Mouse (Mus musculus) stomach, embryonic 16.5 days (tissue): ENCODE results near the gene Grhl1. TPM values are rescaled to one million over a fixed set of nuclear protein-coding genes. Genes with fewer than 3 reads are reported as not detected.
"Not testable (repeated sequence)": the region's sequence is repeated elsewhere in the genome, so short reads cannot be mapped to it uniquely, and the experiment has no call there.

Experiments used
- ATAC-seq: fragments of 200-750 bp; cut with Nextera tagmentation; 2 replicates; pipeline ENCODE4 v1.8.0; 2017; ENCODE audit warnings: moderate number of reproducible peaks, moderate TSS enrichment; ENCODE audit not compliant: insufficient read depth, low FRiP score
- H3K27ac ChIP-seq: fragments of 300-500 bp; sonication (generic); 2 replicates; pipeline ENCODE4 v1.5.1; 2014; ENCODE audit warnings: low read length
- H3K27me3 ChIP-seq: fragments of 300-500 bp; sonication (generic); 2 replicates; pipeline ENCODE4 v1.6.1; 2014; ENCODE audit warnings: low read length, control low read depth, mixed read lengths; ENCODE audit not compliant: control insufficient read depth, insufficient read depth
- H3K36me3 ChIP-seq: fragments of 300-500 bp; sonication (generic); 2 replicates; pipeline ENCODE4 v1.6.1; 2014; ENCODE audit warnings: low read length; ENCODE audit not compliant: control insufficient read depth, insufficient read depth
- H3K4me1 ChIP-seq: fragments of 300-500 bp; sonication (generic); 2 replicates; pipeline ENCODE4 v1.6.1; 2014; ENCODE audit warnings: low read length, control low read depth, mixed read lengths; ENCODE audit not compliant: control insufficient read depth, insufficient read depth
- H3K4me2 ChIP-seq: fragments of 300-500 bp; sonication (generic); 2 replicates; pipeline ENCODE4 v1.6.1; 2014; ENCODE audit warnings: low read depth, low read length, mixed read lengths
- H3K4me3 ChIP-seq: fragments of 300-500 bp; sonication (generic); replicated peaks from 2 replicates; pipeline ENCODE4 v1.5.1; 2014; ENCODE audit warnings: mild to moderate bottlenecking, low read length
- H3K9ac ChIP-seq: fragments of 300-500 bp; sonication (generic); 2 replicates; pipeline ENCODE4 v1.6.1; 2014; ENCODE audit warnings: low read length
- H3K9me3 ChIP-seq: fragments of 300-500 bp; sonication (generic); replicated peaks from 2 replicates; pipeline ENCODE4 v1.6.1; 2016; ENCODE audit warnings: low read length, control low read depth; ENCODE audit not compliant: control insufficient read depth
- WGBS: fragments of 180-500 bp; shearing (Covaris S2); extraction: QIAGEN DNeasy Blood & Tissue Kit; methylation state at CpG from one replicate; pipeline ENCODE4 v1.1.7; 2014; 5-methylcytosine and 5-hydroxymethylcytosine counted together
- polyA plus RNA-seq: library from polyadenylated mRNA; unstranded; fragments of >200 nt; fragmentation: Nextera tagmentation; extraction: Ambion mirVana; gene quantifications from 2 replicates; pipeline ENCODE4 v1.2.1, GENCODE M21; 2015

Grhl1 gene
- 16.3 and 26.5 TPM in 2 replicates for polyA plus RNA-seq

DNA sequence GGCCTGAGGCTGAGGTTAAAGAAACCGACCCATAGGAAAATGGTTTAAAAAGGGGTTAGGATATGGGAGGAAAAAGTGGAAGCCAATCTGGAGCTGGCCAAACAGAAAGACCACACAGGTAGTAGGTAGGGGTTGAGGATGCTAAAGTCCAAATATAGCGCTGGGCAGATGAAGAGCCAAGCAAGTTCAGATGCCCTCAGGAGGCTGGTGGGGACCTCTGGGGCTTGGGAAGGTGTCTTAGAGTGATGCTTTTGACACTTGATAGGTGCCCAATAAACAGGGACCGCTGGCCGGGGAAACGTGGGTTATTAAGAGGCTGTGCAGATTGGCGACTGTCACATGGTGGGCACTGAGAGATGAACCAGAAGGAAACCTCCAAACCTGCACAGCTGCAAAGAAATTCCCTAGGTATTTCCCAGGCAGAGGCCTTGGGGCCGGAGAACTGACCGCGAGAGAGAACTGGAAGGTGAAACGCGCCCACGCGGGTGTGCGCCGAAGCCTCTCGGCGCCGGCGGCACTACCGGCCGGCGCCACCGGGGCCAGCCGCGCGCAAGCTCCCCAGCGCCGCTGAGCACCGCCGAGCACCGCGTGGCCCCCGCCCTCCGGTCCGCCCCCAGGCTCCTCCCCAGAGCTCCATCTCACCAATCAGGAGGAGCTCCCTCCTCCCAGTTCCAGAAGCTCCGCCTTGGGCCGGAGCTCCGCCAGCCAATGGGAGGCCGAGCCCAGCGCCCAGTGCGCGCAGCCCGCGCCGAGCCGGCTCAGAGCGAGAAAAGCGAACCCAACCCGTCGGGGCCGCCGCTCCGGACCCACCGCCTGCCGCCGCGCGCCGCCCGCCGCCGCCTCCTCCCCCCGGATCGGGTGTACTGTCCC, at the start of gene Grhl1:
TSS of gene Grhl1 (plus strand) at position 761 of the 870 bp plus-strand sequence.
- ATAC-seq: peak; percentile 100
- Histone ChIP-seq H3K27ac (peak within 1 kb of the TSS; percentile 30; the same call in 1 of the 2 replicates), H3K4me1 (peaks cover 7% of the 10 kb centered on the region), H3K9me3 (no peaks in the 10 kb centered on the region), H3K27me3 (peaks cover 7% of the 10 kb centered on the region; the same call in 1 of the 2 replicates), H3K36me3 (no peaks in the 10 kb centered on the region), H3K9ac (peak within 1 kb of the TSS; percentile 74), H3K4me3 (peak within 1 kb of the TSS; percentile 66), H3K4me2 (peak within 1 kb of the TSS; percentile 61)
- 2% methylated on average over 57 of the region's 64 CpGs for WGBS

DNA sequence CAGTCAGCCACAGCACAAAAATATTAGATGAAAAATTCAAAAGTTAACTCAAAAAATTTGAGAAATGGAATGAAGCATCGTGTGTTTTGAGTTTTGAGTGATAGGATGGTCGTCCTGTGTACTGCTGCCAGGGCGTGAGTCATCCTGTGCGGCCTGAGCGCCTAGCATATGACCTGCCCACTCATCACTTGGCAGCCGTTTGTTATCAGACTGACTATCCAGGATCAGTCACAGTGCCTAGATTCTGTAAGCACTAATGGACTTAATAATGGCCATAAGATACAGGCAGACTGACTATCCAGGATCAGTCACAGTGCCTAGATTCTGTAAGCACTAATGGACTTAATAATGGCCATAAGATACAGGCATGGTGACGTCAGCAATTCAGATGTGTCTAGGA, 47.0 kb upstream of the Grhl1 start:
- not testable (repeated sequence) for ATAC-seq, H3K4me1 ChIP-seq, H3K4me2 ChIP-seq, H3K27ac ChIP-seq, H3K9ac ChIP-seq, H3K4me3 ChIP-seq, H3K9me3 ChIP-seq, H3K36me3 ChIP-seq, H3K27me3 ChIP-seq
- WGBS: 83% methylated on average over 7 of the region's 7 CpGs

DNA sequence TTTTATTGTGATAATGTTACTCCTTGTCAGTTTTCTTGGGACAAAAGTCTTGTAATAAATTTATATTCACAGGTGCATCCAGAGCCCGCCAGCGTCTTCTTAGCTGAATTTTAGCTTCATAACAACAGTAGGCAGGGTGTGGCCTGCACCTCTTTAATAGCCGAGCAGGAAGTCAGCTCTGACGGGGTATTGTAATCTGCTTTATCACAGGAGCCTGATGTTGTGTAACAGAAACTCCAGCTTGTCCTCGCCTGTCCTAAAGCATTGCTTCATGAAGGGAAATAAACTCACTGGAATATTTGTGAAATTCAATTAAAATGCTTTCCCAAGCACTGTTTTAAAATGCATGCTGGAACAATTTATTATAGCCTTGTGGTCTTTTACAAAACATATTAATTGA, 35.7 kb upstream of the Grhl1 start:
- H3K4me1 ChIP-seq: no peaks in the 10 kb centered on the region; the same call in 1 of the 2 replicates
- no peak for ATAC-seq
- 57% methylated on average over 5 of the region's 5 CpGs for WGBS

DNA sequence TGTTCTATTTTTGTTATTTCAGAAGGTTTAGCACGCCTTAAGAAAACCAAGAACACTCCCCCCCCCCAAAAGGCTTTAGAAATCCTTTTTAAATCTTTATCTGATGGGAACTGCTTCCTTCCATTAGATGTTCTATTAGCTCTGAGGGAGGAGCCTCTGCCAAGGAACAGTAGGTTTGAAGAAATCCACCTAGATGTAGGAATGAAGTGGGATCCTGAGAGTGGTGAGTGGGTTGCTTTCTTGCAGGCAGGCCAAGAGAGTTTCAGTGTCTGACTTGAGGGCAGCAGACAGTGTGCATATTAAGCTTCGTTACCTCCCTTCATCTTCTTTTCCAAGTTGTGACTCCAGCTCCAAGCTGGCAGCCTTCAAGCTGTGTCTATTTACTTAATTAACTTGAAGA, 34.9 kb upstream of the Grhl1 start:
- Histone ChIP-seq H3K36me3 (0 out of 2 replicates have a peak, but pooled peaks cover 3% of the 10 kb centered on the region), H3K9me3 (no peaks in the 10 kb centered on the region), H3K27me3 (no peaks in the 10 kb centered on the region), H3K27ac (peak overlapping the region; percentile 62; the same call in 1 of the 2 replicates), H3K4me1 (no peaks in the 10 kb centered on the region; the same call in 1 of the 2 replicates), H3K4me3 (no peak overlapping the region), H3K9ac (no peak overlapping the region), H3K4me2 (no peak overlapping the region)
- ATAC-seq: no peak
- 60% methylated on average over 2 of the region's 2 CpGs for WGBS

More for the DNA sequence above, 35.7 kb upstream of the Grhl1 start:
- H3K27me3 ChIP-seq: no peaks in the 10 kb centered on the region
- peak overlapping the region; percentile 62; the same call in 1 of the 2 replicates for H3K27ac ChIP-seq
- H3K9me3 ChIP-seq: no peaks in the 10 kb centered on the region
- 0 out of 2 replicates have a peak, but pooled peaks cover 3% of the 10 kb centered on the region for H3K36me3 ChIP-seq
- H3K4me3 ChIP-seq: no peak overlapping the region
- H3K9ac ChIP-seq: no peak overlapping the region
- H3K4me2 ChIP-seq: no peak overlapping the region

DNA sequence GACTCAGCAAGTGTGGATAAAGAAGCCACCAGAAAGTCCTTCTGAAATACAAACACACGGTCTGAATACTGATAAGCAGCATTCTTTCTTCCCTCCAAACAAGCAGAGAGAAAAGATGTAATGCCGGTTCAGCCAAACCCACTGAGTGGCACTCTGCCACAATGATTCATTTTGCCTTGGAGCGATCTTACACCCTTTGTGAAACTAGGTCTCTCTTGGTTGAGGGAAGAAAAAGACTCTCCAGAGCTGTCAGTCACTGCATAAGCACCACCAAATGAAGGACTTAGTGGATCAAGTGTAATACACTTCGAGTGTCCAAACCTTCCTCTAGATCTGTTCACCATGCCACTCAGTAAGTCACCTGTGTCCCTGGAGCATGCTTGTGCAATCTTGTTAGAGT, 34.1 kb upstream of the Grhl1 start:
- no peak overlapping the region for H3K4me3 ChIP-seq
- H3K4me2 ChIP-seq: no peak overlapping the region
- H3K36me3 ChIP-seq: no peaks in the 10 kb centered on the region
- no peaks in the 10 kb centered on the region for H3K9me3 ChIP-seq
- no peaks in the 10 kb centered on the region; the same call in 1 of the 2 replicates for H3K4me1 ChIP-seq
- no peaks in the 10 kb centered on the region for H3K27me3 ChIP-seq
- H3K27ac ChIP-seq: peak overlapping the region; percentile 9; the same call in 1 of the 2 replicates
- no peak overlapping the region for H3K9ac ChIP-seq
- WGBS: 65% methylated on average over 4 of the region's 4 CpGs
- ATAC-seq: no peak

DNA sequence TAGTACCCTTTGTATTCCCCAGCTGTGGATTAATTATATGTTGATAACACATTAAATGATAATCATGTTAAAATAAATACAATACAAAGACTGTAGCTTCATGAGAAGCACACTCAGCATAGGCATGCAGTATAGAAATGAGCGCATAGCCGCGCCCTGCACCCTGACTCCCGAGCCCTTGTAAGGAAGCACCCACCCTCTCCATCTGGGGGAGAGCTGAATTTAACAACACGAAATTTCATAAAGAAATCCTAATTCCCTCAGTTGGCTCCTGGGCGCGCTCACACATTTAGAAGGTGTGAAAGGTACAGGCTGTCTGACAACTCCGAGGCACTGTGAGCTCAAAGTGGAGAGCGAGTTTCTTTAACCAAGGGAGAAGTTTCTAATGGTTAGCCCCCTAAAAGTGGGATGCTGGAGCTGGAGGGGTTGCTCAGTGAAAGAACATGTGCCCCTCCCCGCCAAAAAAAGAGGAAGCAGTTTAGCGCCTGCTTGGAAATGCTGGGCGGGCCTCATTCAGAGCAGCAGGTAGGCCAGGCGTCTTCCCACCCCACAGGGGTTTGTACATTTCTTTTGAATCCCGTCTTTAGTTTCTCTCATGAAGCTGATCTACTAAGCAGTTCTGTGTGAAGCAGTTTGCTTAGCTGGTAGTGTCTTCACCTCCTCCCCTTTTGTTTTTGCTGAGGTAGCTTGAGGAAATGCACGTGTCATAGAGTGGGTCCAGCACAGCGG, 30.5 kb upstream of the Grhl1 start:
- WGBS: 78% methylated on average over 16 of the region's 16 CpGs
- Histone ChIP-seq H3K9me3 (no peaks in the 10 kb centered on the region), H3K9ac (no peak overlapping the region), H3K4me1 (no peaks in the 10 kb centered on the region; the same call in 1 of the 2 replicates), H3K27me3 (no peaks in the 10 kb centered on the region), H3K36me3 (no peaks in the 10 kb centered on the region), H3K27ac (no peak overlapping the region), H3K4me3 (no peak overlapping the region), H3K4me2 (no peak overlapping the region)
- no peak for ATAC-seq

DNA sequence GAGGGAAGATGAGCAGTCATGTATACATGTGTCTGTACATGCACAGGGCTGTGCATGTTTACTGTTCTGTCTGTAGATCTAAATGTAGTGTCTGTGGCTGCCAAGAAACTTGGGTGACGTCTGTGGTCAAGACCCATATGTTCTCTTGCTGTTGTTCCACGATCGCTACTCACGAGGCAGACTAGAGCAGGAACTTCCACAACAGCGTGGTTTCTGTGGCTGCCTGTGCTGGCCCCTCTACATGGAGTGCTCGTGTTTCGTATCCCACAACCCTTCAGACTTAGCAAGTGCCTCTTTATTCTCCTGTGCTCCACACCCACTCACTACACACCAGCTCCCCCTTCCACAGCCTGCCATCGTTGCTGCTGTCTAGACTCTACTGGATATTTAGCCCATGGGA, 24.4 kb upstream of the Grhl1 start:
- 66% methylated on average over 8 of the region's 8 CpGs for WGBS
- Histone ChIP-seq H3K9me3 (no peaks in the 10 kb centered on the region), H3K4me2 (no peak overlapping the region), H3K4me1 (no peaks in the 10 kb centered on the region), H3K27ac (no peak overlapping the region), H3K36me3 (no peaks in the 10 kb centered on the region), H3K4me3 (no peak overlapping the region), H3K27me3 (no peaks in the 10 kb centered on the region), H3K9ac (no peak overlapping the region)
- ATAC-seq: no peak

DNA sequence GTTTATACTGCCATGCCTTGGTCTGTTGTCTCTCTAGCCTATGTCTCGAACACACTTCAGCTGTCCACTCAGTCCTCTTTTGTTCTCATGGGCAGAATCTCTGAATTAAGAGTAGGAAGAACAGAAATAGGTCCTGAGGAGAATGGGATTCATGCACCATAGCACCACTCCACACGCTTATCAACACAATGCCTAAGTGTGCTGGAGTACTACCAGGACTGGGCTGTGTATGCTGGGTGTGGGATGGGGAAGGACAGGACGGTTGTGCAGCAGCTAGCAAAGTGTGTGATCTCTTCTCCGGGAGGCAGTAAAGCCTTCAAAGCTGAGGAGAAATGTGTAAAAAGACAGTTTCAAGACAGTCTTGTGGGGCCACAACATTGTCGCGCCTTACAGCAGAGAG, 23.2 kb upstream of the Grhl1 start:
- Histone ChIP-seq H3K36me3 (no peaks in the 10 kb centered on the region), H3K4me2 (no peak overlapping the region), H3K27me3 (no peaks in the 10 kb centered on the region), H3K4me3 (no peak overlapping the region), H3K27ac (no peak overlapping the region), H3K9ac (no peak overlapping the region), H3K9me3 (no peaks in the 10 kb centered on the region), H3K4me1 (no peaks in the 10 kb centered on the region)
- WGBS: 90% methylated on average over 6 of the region's 6 CpGs
- no peak for ATAC-seq

DNA sequence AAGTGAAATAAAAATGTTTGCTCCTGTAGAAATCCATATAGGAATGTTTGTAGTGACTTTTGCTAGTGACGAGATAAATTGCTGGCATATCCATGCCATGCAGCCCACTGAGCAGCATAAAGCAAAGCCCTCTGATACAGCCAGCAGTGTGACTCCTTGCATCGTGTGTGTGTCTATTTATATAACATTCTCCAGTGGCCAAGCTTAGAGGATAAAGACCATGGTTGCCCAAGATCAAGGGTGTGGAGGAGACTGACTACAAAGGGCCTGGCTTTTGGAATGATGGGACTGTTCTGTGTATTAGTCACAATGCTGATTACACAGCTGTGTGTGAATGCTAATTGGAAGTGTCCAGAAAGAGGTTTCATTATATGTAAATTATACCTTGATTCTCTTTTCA, 19.6 kb upstream of the Grhl1 start:
- Histone ChIP-seq H3K4me3 (no peak overlapping the region), H3K4me2 (no peak overlapping the region), H3K9ac (no peak overlapping the region), H3K4me1 (no peaks in the 10 kb centered on the region), H3K27me3 (no peaks in the 10 kb centered on the region), H3K27ac (no peak overlapping the region), H3K36me3 (no peaks in the 10 kb centered on the region), H3K9me3 (no peaks in the 10 kb centered on the region)
- 72% methylated on average over 2 of the region's 2 CpGs for WGBS
- ATAC-seq: no peak
